16 mouse cellular contexts compared by ENCODE assay signal in genomic region chr16:21665423-21665986, GRCm38 (mm10). TPM values are rescaled to one million over a fixed set of nuclear protein-coding genes. Genes with fewer than 3 reads are reported as not detected.
A peak's percentile ranks its signal among the peaks of the same experiment; 100 is the strongest.
DNase-seq lines count a peak whose midpoint lies in the region; ATAC-seq lines count a peak whose summit lies in the region.
"Had no signal": no experiment of that assay in that cellular context is flagged by ENCODE, and none has a peak within 500 bp of the region (broad histone marks: within the 10 kb centered on the region; RNA-seq: fewer than 3 reads in every experiment).

No protein-coding gene starts in this region.

- 42% methylated on average over 4 of the region's 4 CpGs for WGBS in heart, embryonic 16.5 days
- WGBS in forebrain, embryonic 15.5 days = 3% methylated on average over 4 of the region's 4 CpGs
- 2% methylated on average over 4 of the region's 4 CpGs for WGBS in midbrain, embryonic 11.5 days
- 14% methylated on average over 4 of the region's 4 CpGs for WGBS in embryonic facial prominence, embryonic 10.5 days

- 0 out of 2 replicates have a peak overlapping the region, but pooled peaks have one; percentile 28 for H3K9ac ChIP-seq in heart, embryonic 16.5 days (ENCODE audit: low read length)
- no peak overlapping the region for H3K9ac ChIP-seq in forebrain, embryonic 15.5 days (replicated peaks)
- H3K9ac ChIP-seq in midbrain, embryonic 11.5 days (ENCODE audit: low read length) = peak overlapping the region; percentile 39; the same call in 1 of the 2 replicates
- H3K9ac ChIP-seq: limb, embryonic 12.5 days; stomach, embryonic 15.5 days had no signal

- H3K27me3 ChIP-seq in heart, embryonic 16.5 days (ENCODE audit: control insufficient read depth, insufficient read depth, low read length) = no peaks in the 10 kb centered on the region
- H3K27me3 ChIP-seq in forebrain, embryonic 15.5 days = no peaks in the 10 kb centered on the region
- H3K27me3 ChIP-seq in midbrain, embryonic 11.5 days (ENCODE audit: control insufficient read depth, insufficient read depth, low read length) = no peaks in the 10 kb centered on the region
- peaks cover 32% of the 10 kb centered on the region for H3K27me3 ChIP-seq in embryonic facial prominence, embryonic 10.5 days (replicated peaks; ENCODE audit: low read depth, poor library complexity, severe bottlenecking)
- H3K27me3 ChIP-seq: stomach, embryonic 15.5 days had no signal

- H3K4me1 ChIP-seq in heart, embryonic 16.5 days (ENCODE audit: control insufficient read depth, insufficient read depth, low read length) = peaks cover 2% of the 10 kb centered on the region
- H3K4me1 ChIP-seq in forebrain, embryonic 15.5 days = peaks cover 15% of the 10 kb centered on the region
- H3K4me1 ChIP-seq in midbrain, embryonic 11.5 days (ENCODE audit: control insufficient read depth, insufficient read depth, low read length) = peaks cover 43% of the 10 kb centered on the region
- peaks cover 11% of the 10 kb centered on the region for H3K4me1 ChIP-seq in embryonic facial prominence, embryonic 10.5 days
- H3K4me1 ChIP-seq: stomach, embryonic 15.5 days had no signal

- no peak overlapping the region for H3K4me3 ChIP-seq in heart, embryonic 16.5 days (ENCODE audit: low read length)
- no peak overlapping the region for H3K4me3 ChIP-seq in forebrain, embryonic 15.5 days
- no peak overlapping the region for H3K4me3 ChIP-seq in midbrain, embryonic 11.5 days (ENCODE audit: low read depth, low read length)
- no peak overlapping the region for H3K4me3 ChIP-seq in embryonic facial prominence, embryonic 10.5 days
- H3K4me3 ChIP-seq: gastrocnemius, adult 2 months; limb, embryonic 12.5 days; stomach, embryonic 15.5 days had no signal

- H3K9me3 ChIP-seq in heart, embryonic 16.5 days (replicated peaks; ENCODE audit: control insufficient read depth, low read length) = peaks cover 4% of the 10 kb centered on the region
- no peaks in the 10 kb centered on the region for H3K9me3 ChIP-seq in forebrain, embryonic 15.5 days
- no peaks in the 10 kb centered on the region; the same call in 1 of the 2 replicates for H3K9me3 ChIP-seq in midbrain, embryonic 11.5 days (ENCODE audit: control insufficient read depth, low read length)
- no peaks in the 10 kb centered on the region for H3K9me3 ChIP-seq in embryonic facial prominence, embryonic 10.5 days
- H3K9me3 ChIP-seq: stomach, embryonic 15.5 days had no signal

- no peak overlapping the region for H3K4me2 ChIP-seq in heart, embryonic 16.5 days (ENCODE audit: low read depth, low read length)
- H3K4me2 ChIP-seq in forebrain, embryonic 15.5 days (replicated peaks) = no peak overlapping the region
- peak overlapping the region; percentile 32; the same call in 1 of the 2 replicates for H3K4me2 ChIP-seq in midbrain, embryonic 11.5 days
- H3K4me2 ChIP-seq: limb, embryonic 12.5 days; stomach, embryonic 15.5 days had no signal

- H3K36me3 ChIP-seq in heart, embryonic 16.5 days (ENCODE audit: control insufficient read depth, insufficient read depth) = no peaks in the 10 kb centered on the region
- H3K36me3 ChIP-seq in forebrain, embryonic 15.5 days = no peaks in the 10 kb centered on the region
- no peaks in the 10 kb centered on the region for H3K36me3 ChIP-seq in midbrain, embryonic 11.5 days (ENCODE audit: control insufficient read depth, insufficient read depth, low read length)
- H3K36me3 ChIP-seq in embryonic facial prominence, embryonic 10.5 days (replicated peaks) = no peaks in the 10 kb centered on the region
- H3K36me3 ChIP-seq: limb, embryonic 12.5 days; stomach, embryonic 15.5 days had no signal

- no peak overlapping the region for H3K27ac ChIP-seq in heart, embryonic 16.5 days (ENCODE audit: low read length)
- peak overlapping the region; percentile 13; the same call in 1 of the 2 replicates for H3K27ac ChIP-seq in forebrain, embryonic 15.5 days (replicated peaks)
- H3K27ac ChIP-seq in midbrain, embryonic 11.5 days (ENCODE audit: low read depth, low read length) = peak overlapping the region; percentile 94
- H3K27ac ChIP-seq in embryonic facial prominence, embryonic 10.5 days (replicated peaks) = no peak overlapping the region
- H3K27ac ChIP-seq: gastrocnemius, adult 2 months; limb, embryonic 12.5 days; stomach, embryonic 15.5 days had no signal

- ATAC-seq in heart, embryonic 16.5 days (replicated peaks; ENCODE audit: extremely low read depth, insufficient read depth, low FRiP score) = no peak
- 0 out of 2 replicates have a peak, but pooled peaks have one; percentile 38 for ATAC-seq in forebrain, embryonic 15.5 days (replicated peaks)
- ATAC-seq in midbrain, embryonic 11.5 days (ENCODE audit: low FRiP score) = peak; percentile 67
- ATAC-seq in megakaryocyte, adult 5-6 weeks (ENCODE audit: poor library complexity, severe bottlenecking) = no peak

- no peak for DNase-seq in heart, adult 18-20 months
- DNase-seq in midbrain, embryonic 11.5 days (ENCODE audit: low spot score, missing footprints) = peak; percentile 91
- peak; percentile 38 for DNase-seq in retina, embryonic 14.5 days (ENCODE audit: low spot score)
- no peak for DNase-seq in T-cell, adult 2 months (ENCODE audit: low spot score)
- DNase-seq in embryonic facial prominence, embryonic 10.5 days (ENCODE audit: low spot score) = no peak
- DNase-seq: adrenal gland, postnatal 36 days; gastrocnemius, adult 2 months; kidney, postnatal 14 days; lung, adult 18-20 months; thymus, postnatal 25 days had no signal

RNA-seq across cellular contexts. Expression of gene 2510009E07Rik, which starts 29.0 kb away (rescaled TPM):
- 24.5 TPM in 2 replicates for polyA plus RNA-seq in heart, embryonic 16.5 days (2015; fragmentation: Nextera tagmentation; extraction: Ambion mirVana)
- 10 to 100 TPM; 20.5 to 21.7 TPM for total RNA-seq in heart, adult 18-20 months (2021)
- polyA plus RNA-seq in forebrain, embryonic 15.5 days (2015; fragmentation: Nextera tagmentation; extraction: Ambion mirVana) = 41.6 and 42.7 TPM in 2 replicates
- 96.4 and 97.8 TPM in 2 replicates for polyA plus RNA-seq in midbrain, embryonic 11.5 days (2014; fragmentation: Nextera tagmentation; extraction: Ambion mirVana)
- 0.41 and 0.60 TPM in 2 replicates for total RNA-seq in megakaryocyte, adult 5-6 weeks (2015)
- 1.3 and 3.2 TPM in 2 replicates for total RNA-seq in megakaryocyte, adult 5-6 weeks (2017)
- 12.7 and 14.2 TPM in 2 replicates for polyA plus RNA-seq in embryonic facial prominence, embryonic 10.5 days (2016; fragmentation: Nextera tagmentation; extraction: Ambion mirVana)
- total RNA-seq: MEL had no signal

Comparison
In these comparisons a context has a peak if more than half of its experiments do, and no peak if none do; other contexts are left out.
1. ATAC-seq: peak in forebrain, embryonic 15.5 days (single experiment) and midbrain, embryonic 11.5 days (single experiment); none in heart, embryonic 16.5 days (single experiment) and megakaryocyte, adult 5-6 weeks (single experiment).
2. H3K27ac ChIP-seq: peak in forebrain, embryonic 15.5 days (single experiment) and midbrain, embryonic 11.5 days (single experiment); none in heart, embryonic 16.5 days (single experiment) and embryonic facial prominence, embryonic 10.5 days (single experiment).
3. DNase-seq: peak in midbrain, embryonic 11.5 days (single experiment) and retina, embryonic 14.5 days (single experiment); none in heart, adult 18-20 months (0 of 2), T-cell, adult 2 months (single experiment) and embryonic facial prominence, embryonic 10.5 days (single experiment).